Mouse (Mus musculus) kidney, adult 2 months (tissue): ENCODE measurements around the gene Rad9a. TPM values are rescaled to one million over a fixed set of nuclear protein-coding genes. Genes with fewer than 3 reads are reported as not detected.
"Not testable (repeated sequence)": the region's sequence is repeated elsewhere in the genome, so short reads cannot be mapped to it uniquely, and the experiment has no call there.

ENCODE experiments used
- DNase-seq: peaks from one replicate; pipeline ENCODE4 v3.0.0; 2021
- H3K27ac ChIP-seq: fragments of 200-500 bp; 2 replicates; pipeline ENCODE4 v1.5.1; 2012; ENCODE audit warnings: low read depth, low read length, control low read depth, inconsistent platforms; ENCODE audit not compliant: insufficient read depth
- H3K27me3 ChIP-seq: fragments of 200-500 bp; replicated peaks from 2 replicates; pipeline ENCODE4 v1.6.1; 2012; ENCODE audit warnings: mild to moderate bottlenecking, moderate library complexity, low read length, inconsistent platforms; ENCODE audit not compliant: control insufficient read depth, insufficient read depth
- H3K36me3 ChIP-seq: fragments of 200-500 bp; 2 replicates; pipeline ENCODE4 v1.6.1; 2012; ENCODE audit warnings: mild to moderate bottlenecking, moderate library complexity, low read length, inconsistent platforms; ENCODE audit not compliant: control insufficient read depth, insufficient read depth
- H3K4me1 ChIP-seq: fragments of 200-500 bp; 2 replicates; pipeline ENCODE4 v1.6.1; 2011; ENCODE audit warnings: low read length; ENCODE audit not compliant: control insufficient read depth, insufficient read depth
- H3K4me3 ChIP-seq: fragments of 200-500 bp; 2 replicates; pipeline ENCODE4 v1.5.1; 2011; ENCODE audit warnings: mild to moderate bottlenecking, low read depth, low read length, control low read depth; ENCODE audit not compliant: insufficient read depth
- CTCF ChIP-seq: fragments of 200-500 bp; conservative IDR thresholded peaks from 2 replicates; pipeline ENCODE4 v1.5.1; 2011; ENCODE audit warnings: low read depth, mild to moderate bottlenecking, control low read depth, low read length, moderate library complexity, mixed read lengths; ENCODE audit not compliant: insufficient read depth, insufficient read length
- POLR2A ChIP-seq: fragments of 200-500 bp; IDR thresholded peaks from one replicate; pipeline ENCODE4 v1.6.1; 2011; ENCODE audit warnings: low read depth, low read length, control low read depth
- WGBS: fragments of 180-500 bp; shearing (Covaris S2); methylation state at CpG from one replicate; pipeline ENCODE4 v1.1.7; 2018; 5-methylcytosine and 5-hydroxymethylcytosine counted together
- polyA plus RNA-seq: library from polyadenylated mRNA; depleted of rRNA; stranded (reverse); fragments of >200 nt; gene quantifications from 2 replicates; pipeline ENCODE4 v1.2.3, GENCODE M21; 2012; rRNA removed

Rad9a gene
- 18.4 and 19.2 TPM in 2 replicates for polyA plus RNA-seq

DNA sequence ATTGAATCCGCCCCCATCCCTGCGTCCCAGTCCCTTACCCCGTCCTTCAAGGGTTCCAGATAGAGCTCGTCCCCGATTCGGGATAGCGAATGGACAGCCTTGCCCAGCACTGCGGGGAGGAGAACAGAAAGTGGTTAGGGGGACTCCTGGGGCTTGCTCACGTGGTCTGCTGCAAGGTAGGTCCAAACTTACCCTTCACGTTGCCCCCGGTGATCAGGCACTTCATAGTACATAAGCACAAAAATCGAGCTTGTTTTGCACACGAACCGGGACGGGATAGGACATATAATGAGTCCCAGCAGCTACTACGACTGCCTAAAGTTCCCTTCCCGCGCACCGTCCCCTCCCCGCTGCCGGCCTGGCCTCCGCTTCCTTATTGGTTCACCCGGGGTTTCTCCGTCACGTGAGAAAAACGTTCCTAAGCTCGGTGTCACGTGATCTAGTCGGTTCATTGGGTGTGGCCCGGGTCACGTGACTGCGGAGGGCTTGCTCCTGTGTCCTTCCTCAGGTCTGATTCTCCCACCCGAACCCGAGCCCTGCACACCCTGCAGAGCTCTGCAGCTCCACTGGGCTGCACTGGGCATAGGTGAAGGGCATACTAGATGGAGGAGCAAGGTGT lies at the start of gene Rad9a:
TSS of gene Rad9a (minus strand) at position 372 of the 619 bp plus-strand sequence.
- Histone ChIP-seq H3K4me3 (peak within 1 kb of the TSS; percentile 65), H3K4me1 (peaks cover 14% of the 10 kb centered on the region), H3K27ac (peak within 1 kb of the TSS; percentile 54), H3K36me3 (no peaks in the 10 kb centered on the region), H3K27me3 (no peaks in the 10 kb centered on the region)
- WGBS, result under 1% methylated on average over 34 of the region's 34 CpGs
- DNase-seq, result peak; percentile 99
- peak; percentile 75 for TF ChIP-seq POLR2A
- no peak for TF ChIP-seq CTCF

DNA sequence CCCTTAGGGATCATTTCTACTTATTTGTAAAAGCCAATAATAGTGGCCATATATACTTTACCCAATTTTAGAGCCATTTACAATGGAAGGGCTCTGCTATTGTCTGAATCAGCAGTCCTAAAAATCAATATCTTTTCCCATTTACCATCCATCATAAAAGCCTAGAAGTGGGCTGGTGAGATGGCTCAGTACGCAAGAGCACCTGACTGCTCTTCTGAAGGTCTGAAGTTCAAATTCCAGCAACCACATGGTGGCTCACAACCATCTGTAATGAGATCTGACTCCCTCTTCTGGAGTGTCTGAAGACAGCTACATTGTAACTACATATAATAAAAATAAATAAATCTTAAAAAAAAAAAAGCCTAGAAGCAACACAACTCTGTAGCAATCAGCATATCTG lies 47.2 kb upstream of the Rad9a start:
- 51% methylated on average over 1 of the region's 1 CpGs for WGBS
- H3K36me3 ChIP-seq, H3K4me1 ChIP-seq, H3K27ac ChIP-seq, H3K27me3 ChIP-seq, H3K4me3 ChIP-seq: not testable (repeated sequence)
- peak; percentile 31 for DNase-seq

DNA sequence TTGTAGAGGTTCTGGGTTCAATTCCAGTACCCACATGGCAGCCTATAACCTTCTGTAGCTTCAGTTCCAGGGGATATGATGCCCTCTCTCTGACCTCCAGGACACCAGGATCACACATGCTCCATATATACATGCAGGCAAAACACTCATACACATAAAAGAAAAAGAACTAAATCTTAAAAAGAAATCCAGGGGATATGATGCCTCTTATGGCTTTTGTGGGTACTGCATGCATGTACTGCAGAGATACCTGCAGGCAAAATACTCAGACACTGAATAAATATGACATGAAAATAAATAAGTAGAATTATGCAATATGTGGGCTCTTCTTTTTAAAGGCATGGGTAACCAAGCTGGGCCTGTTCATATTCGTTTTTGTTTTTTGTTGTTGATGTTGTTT lies 45.5 kb upstream of the Rad9a start:
- H3K36me3 ChIP-seq, result no peaks in the 10 kb centered on the region

DNA sequence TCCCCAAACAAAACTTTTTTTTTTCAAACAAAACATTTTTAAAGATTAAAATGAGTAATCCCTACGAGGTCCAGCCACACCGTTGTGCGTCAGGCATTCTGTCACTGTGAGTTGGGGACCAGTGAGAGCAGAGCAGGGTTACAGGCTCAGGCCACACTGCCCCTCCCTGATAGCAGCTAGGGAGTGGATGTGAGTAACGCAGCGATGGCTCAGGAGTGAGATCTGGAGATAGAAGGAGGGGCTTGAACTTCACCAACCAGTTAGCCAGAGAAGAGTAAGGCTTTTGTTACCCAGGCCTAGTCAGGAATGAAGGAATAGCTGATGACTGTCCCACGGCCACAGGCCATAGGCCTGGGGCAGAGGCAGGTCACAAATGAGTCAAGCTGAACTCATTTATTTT lies 43.3 kb upstream of the Rad9a start:
- TF ChIP-seq POLR2A, result no peak
- Histone ChIP-seq H3K27me3 (no peaks in the 10 kb centered on the region), H3K36me3 (no peaks in the 10 kb centered on the region), H3K4me1 (no peaks in the 10 kb centered on the region), H3K4me3 (no peak overlapping the region), H3K27ac (no peak overlapping the region)
- WGBS, result 91% methylated on average over 6 of the region's 6 CpGs
- DNase-seq, result no peak

More for the DNA sequence above, 45.5 kb upstream of the Rad9a start:
- H3K27ac ChIP-seq, result no peak overlapping the region
- H3K4me1 ChIP-seq, result no peaks in the 10 kb centered on the region
- peak; percentile 10 for DNase-seq
- no peak for TF ChIP-seq CTCF
- no peak overlapping the region for H3K4me3 ChIP-seq
- no peaks in the 10 kb centered on the region for H3K27me3 ChIP-seq
- WGBS, result 69% methylated on average over 1 of the region's 1 CpGs

DNA sequence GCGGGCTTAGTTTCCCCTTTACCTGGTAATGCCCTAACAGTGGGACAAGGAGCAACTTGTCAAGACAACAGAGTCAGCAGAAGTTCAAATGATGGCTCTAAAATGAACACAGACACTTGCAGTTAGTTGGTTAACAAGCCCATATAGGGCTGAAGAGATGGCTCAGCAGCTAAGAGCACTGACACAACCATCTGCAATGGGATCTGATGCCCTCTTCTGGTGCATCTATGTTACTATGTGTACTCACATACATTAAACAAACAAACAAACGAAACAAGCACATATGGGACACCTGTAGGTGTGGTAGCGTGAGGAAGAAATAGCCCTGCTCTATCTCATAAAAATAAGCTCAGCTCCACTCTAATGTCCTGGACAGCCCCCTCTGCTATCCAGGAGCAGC lies 41.0 kb upstream of the Rad9a start:
- no peak for DNase-seq
- TF ChIP-seq CTCF, result no peak
- no peak for TF ChIP-seq POLR2A
- no peaks in the 10 kb centered on the region for H3K4me1 ChIP-seq
- no peaks in the 10 kb centered on the region for H3K27me3 ChIP-seq
- H3K27ac ChIP-seq, result no peak overlapping the region
- WGBS, result 79% methylated on average over 3 of the region's 3 CpGs
- no peaks in the 10 kb centered on the region for H3K36me3 ChIP-seq
- H3K4me3 ChIP-seq, result no peak overlapping the region

DNA sequence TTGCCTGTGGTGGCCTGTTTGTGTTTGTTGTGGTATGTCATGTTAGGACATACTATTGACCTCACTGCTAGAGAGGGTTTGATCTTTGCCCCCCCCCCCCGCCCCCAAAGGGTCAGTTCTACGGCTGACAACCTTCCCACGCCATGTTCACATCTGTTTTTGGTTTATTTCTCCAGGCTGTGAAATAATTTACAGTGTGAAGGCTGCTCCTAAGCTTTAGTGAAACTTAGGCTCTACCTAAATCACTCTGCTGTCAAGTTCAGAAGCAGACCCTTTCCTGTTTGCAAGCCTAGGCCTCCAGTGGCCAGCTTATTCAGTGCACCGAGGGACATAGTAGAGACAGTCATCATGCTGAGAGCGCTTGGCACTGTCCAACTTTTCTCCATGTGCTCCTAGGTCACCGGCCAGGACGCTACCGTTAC lies 38.8 kb upstream of the Rad9a start:
- H3K4me1 ChIP-seq, result no peaks in the 10 kb centered on the region
- H3K36me3 ChIP-seq, result no peaks in the 10 kb centered on the region
- WGBS, result 55% methylated on average over 8 of the region's 8 CpGs
- DNase-seq, result no peak
- no peaks in the 10 kb centered on the region for H3K27me3 ChIP-seq
- no peak overlapping the region for H3K27ac ChIP-seq
- TF ChIP-seq CTCF, result no peak
- no peak for TF ChIP-seq POLR2A
- no peak overlapping the region for H3K4me3 ChIP-seq

DNA sequence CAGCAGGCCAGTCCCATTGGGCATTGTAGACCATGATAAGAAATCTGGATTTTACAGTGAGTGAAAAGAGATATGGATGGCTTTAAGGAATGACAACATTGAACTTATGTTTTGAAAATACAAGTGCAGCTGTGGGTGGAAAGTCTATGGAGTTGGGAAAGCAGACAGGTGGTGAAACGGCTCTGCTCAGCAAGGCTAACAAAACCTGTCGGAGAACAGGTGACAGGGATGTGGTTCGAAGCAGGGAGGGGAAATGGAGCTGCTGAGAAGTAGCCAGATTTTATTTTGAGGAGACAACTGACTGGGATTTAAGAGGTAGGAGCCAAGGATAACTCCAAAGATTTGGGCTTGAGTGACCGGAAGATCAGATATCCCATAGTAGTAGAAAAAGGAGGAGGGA lies 33.1 kb upstream of the Rad9a start:
- Histone ChIP-seq H3K36me3 (no peaks in the 10 kb centered on the region), H3K4me1 (peaks cover 11% of the 10 kb centered on the region), H3K27ac (no peak overlapping the region), H3K4me3 (no peak overlapping the region), H3K27me3 (no peaks in the 10 kb centered on the region)
- DNase-seq, result no peak
- TF ChIP-seq POLR2A (no peak), CTCF (no peak)
- WGBS, result 71% methylated on average over 4 of the region's 4 CpGs

DNA sequence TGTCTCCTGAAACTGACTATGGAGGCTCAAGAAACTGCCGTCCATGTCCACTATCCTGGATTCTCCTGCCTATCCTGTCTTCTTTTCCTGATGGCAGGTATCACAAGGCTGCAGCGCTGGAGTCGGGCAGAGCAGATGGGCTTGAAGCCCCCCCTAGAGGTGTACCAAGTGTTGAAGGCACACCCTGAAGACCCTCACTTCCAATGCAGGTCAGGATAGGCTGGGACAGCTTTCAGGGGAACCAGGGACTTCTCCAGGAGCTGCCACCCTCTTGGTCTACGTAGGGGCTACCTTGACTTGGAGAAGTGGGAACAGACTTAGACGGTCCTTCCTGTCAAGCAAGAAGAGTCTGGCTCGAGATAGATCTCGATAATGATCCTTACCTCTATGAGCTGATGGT lies 31.2 kb upstream of the Rad9a start:
- DNase-seq, result no peak
- no peak overlapping the region for H3K4me3 ChIP-seq
- H3K27ac ChIP-seq, result no peak overlapping the region
- H3K4me1 ChIP-seq, result peaks cover 11% of the 10 kb centered on the region
- WGBS, result 83% methylated on average over 7 of the region's 7 CpGs
- no peaks in the 10 kb centered on the region for H3K27me3 ChIP-seq
- TF ChIP-seq CTCF, result no peak
- no peaks in the 10 kb centered on the region for H3K36me3 ChIP-seq
